Mouse (Mus musculus): Measurements from ENCODE around the gene Ccdc22. TPM values are rescaled to one million over a fixed set of nuclear protein-coding genes. Genes with fewer than 3 reads are reported as not detected.
A peak's percentile ranks its signal among the peaks of the same experiment; 100 is the strongest.

The Ccdc22 gene
- polyA plus RNA-seq, 1 experiment from 2014 or later = 10.5 TPM

GRCm38 (mm10) chrX:7606783-7607182 lies 1.5 kb upstream of the Ccdc22 start, which contains the start of gene Cacna1f:
Gene Cacna1f, plus strand, starts transcription at chrX:7607083.
- Histone ChIP-seq H3K9ac (replicated peaks) (no peak within 1 kb of the TSS), H3K4me3 (ENCODE audit: low read depth, low read length) (no peak within 1 kb of the TSS), H3K9me3 (ENCODE audit: low read length) (no peaks in the 10 kb centered on the region), H3K27me3 (ENCODE audit: insufficient read depth, low read length) (peaks cover 11% of the 10 kb centered on the region; the same call in 1 of the 2 replicates), H3K4me2 (ENCODE audit: low read depth, low read length) (no peak within 1 kb of the TSS), H3K4me1 (ENCODE audit: insufficient read depth) (no peaks in the 10 kb centered on the region), H3K27ac (ENCODE audit: low read depth) (no peak within 1 kb of the TSS), H3K36me3 (replicated peaks; ENCODE audit: insufficient read depth, low read length) (0 out of 2 replicates have a peak, but pooled peaks cover 2% of the 10 kb centered on the region)
- TF ChIP-seq CTCF (IDR thresholded peaks at IDR 0.05; ENCODE audit: low read depth) (no peak), EP300 (IDR thresholded peaks at IDR 0.05; ENCODE audit: low read depth) (no peak)
- DNase-seq (no peak), ATAC-seq (no peak)
- 73% methylated on average over 6 of the region's 6 CpGs for WGBS (ENCODE audit: insufficient replicate concordance)

DNA sequence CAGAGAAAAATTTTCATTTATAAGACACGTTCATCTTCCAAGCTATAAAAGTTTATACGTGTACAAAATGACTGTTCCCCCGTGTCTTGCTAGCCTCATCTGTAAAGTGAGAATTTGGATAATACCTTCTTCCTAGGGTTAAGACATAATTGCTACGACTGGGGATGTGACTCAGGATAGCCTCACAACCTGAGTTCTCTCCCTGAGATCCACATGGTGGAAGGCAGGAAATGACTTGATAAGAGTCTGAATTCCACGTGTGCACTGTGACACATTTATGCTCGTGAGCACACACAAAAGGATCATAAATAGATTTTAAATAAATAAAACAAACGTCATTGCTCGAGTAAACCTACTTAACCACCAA lies 241 bp upstream of the Ccdc22 start:
- Histone ChIP-seq H3K4me1 (ENCODE audit: insufficient read depth) (no peaks in the 10 kb centered on the region), H3K4me2 (ENCODE audit: low read depth, low read length) (peak overlapping the region; percentile 73), H3K4me3 (ENCODE audit: low read depth, low read length) (no peak overlapping the region), H3K9me3 (ENCODE audit: low read length) (no peaks in the 10 kb centered on the region), H3K36me3 (replicated peaks; ENCODE audit: insufficient read depth, low read length) (0 out of 2 replicates have a peak, but pooled peaks cover 2% of the 10 kb centered on the region), H3K27ac (ENCODE audit: low read depth) (no peak overlapping the region), H3K9ac (replicated peaks) (no peak overlapping the region), H3K27me3 (ENCODE audit: insufficient read depth, low read length) (peaks cover 8% of the 10 kb centered on the region; the same call in 1 of the 2 replicates)
- WGBS (ENCODE audit: insufficient replicate concordance) = 32% methylated on average over 8 of the region's 8 CpGs
- ATAC-seq (no peak; the same call in 1 of the 2 replicates), DNase-seq (no peak)
- TF ChIP-seq CTCF (IDR thresholded peaks at IDR 0.05; ENCODE audit: low read depth) (no peak), EP300 (IDR thresholded peaks at IDR 0.05; ENCODE audit: low read depth) (no peak)

- peak overlapping the region; percentile 73 for H3K4me2 ChIP-seq (ENCODE audit: low read depth, low read length)
- no peak for ATAC-seq
- no peaks in the 10 kb centered on the region for H3K4me1 ChIP-seq (ENCODE audit: insufficient read depth)
- no peak overlapping the region for H3K27ac ChIP-seq (ENCODE audit: low read depth)
- no peak overlapping the region for H3K9ac ChIP-seq (replicated peaks)
- no peaks in the 10 kb centered on the region for H3K9me3 ChIP-seq (ENCODE audit: low read length)
- no peaks in the 10 kb centered on the region for H3K27me3 ChIP-seq (ENCODE audit: insufficient read depth, low read length)
- DNase-seq = no peak
- 69% methylated on average over 7 of the region's 7 CpGs for WGBS (ENCODE audit: insufficient replicate concordance)
- no peak for TF ChIP-seq CTCF (IDR thresholded peaks at IDR 0.05; ENCODE audit: low read depth)
- no peak for TF ChIP-seq EP300 (IDR thresholded peaks at IDR 0.05; ENCODE audit: low read depth)
- H3K4me3 ChIP-seq (ENCODE audit: low read depth, low read length) = peak overlapping the region; percentile 50
- H3K36me3 ChIP-seq (replicated peaks; ENCODE audit: insufficient read depth, low read length) = 0 out of 2 replicates have a peak, but pooled peaks cover 4% of the 10 kb centered on the region
These were observed 1.3 kb downstream of the Ccdc22 start for GRCm38 (mm10) chrX:7604004-7604403.

DNA sequence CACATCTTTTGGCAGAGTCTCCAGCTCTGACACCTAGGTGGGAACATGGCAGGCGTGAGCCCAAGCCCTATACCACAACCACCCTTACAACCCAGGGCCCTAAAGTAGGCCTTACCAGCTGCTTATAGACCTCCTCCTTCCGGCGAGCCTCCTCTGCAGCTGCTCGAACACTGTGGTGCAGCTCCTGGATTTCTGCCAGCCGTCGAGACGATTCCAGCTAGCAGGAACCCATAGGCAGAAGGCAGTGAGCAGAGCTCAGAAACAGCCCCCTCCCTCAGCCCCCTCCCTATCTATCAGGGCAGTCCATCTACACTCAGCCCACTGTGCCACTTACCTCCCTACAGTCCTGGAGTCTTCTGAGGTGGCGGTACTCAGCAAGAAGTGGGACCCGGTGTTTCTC lies 9.9 kb downstream of the Ccdc22 start:
- ATAC-seq = no peak
- 95% methylated on average over 8 of the region's 9 CpGs for WGBS (ENCODE audit: insufficient replicate concordance)
- H3K9ac ChIP-seq (replicated peaks) = no peak overlapping the region

DNA sequence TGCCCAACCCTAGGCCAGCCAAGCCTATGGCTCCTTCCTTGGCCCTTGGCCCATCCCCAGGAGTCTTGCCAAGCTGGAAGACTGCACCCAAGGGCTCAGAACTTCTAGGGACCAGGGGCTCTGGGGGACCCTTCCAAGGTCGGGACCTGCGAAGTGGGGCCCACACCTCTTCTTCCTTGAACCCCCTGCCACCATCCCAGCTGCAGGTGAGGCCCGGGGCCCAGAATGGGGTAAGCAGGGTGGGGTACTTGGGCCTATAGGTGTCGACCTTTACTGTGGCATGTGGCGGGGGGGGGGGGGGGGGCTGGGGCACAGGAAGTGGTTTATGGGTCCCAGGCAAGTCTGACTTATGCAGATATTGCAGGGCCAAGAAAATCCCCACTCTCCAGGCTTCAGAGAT lies 19.0 kb downstream of the Ccdc22 start:
- H3K27ac ChIP-seq (ENCODE audit: low read depth) = no peak overlapping the region
- 89% methylated on average over 3 of the region's 5 CpGs for WGBS (ENCODE audit: insufficient replicate concordance)
- ATAC-seq = no peak
- no peak overlapping the region for H3K4me3 ChIP-seq (ENCODE audit: low read depth, low read length)
- H3K27me3 ChIP-seq (ENCODE audit: insufficient read depth, low read length) = no peaks in the 10 kb centered on the region
- no peaks in the 10 kb centered on the region for H3K36me3 ChIP-seq (replicated peaks; ENCODE audit: insufficient read depth, low read length)
- H3K9me3 ChIP-seq (ENCODE audit: low read length) = no peaks in the 10 kb centered on the region
- no peak for TF ChIP-seq CTCF (IDR thresholded peaks at IDR 0.05; ENCODE audit: low read depth)
- no peak for TF ChIP-seq EP300 (IDR thresholded peaks at IDR 0.05; ENCODE audit: low read depth)
- H3K4me1 ChIP-seq (ENCODE audit: insufficient read depth) = no peaks in the 10 kb centered on the region
- DNase-seq = no peak
- H3K9ac ChIP-seq (replicated peaks) = no peak overlapping the region
- H3K4me2 ChIP-seq (ENCODE audit: low read depth, low read length) = no peak overlapping the region

More for the DNA sequence above, 9.9 kb downstream of the Ccdc22 start:
- H3K36me3 ChIP-seq (replicated peaks; ENCODE audit: insufficient read depth, low read length) = peaks cover 12% of the 10 kb centered on the region; the same call in 1 of the 2 replicates
- H3K4me3 ChIP-seq (ENCODE audit: low read depth, low read length) = no peak overlapping the region
- H3K27ac ChIP-seq (ENCODE audit: low read depth) = no peak overlapping the region
- H3K9me3 ChIP-seq (ENCODE audit: low read length) = no peaks in the 10 kb centered on the region
- no peaks in the 10 kb centered on the region for H3K27me3 ChIP-seq (ENCODE audit: insufficient read depth, low read length)
- no peak overlapping the region for H3K4me2 ChIP-seq (ENCODE audit: low read depth, low read length)
- DNase-seq = no peak
- no peak for TF ChIP-seq EP300 (IDR thresholded peaks at IDR 0.05; ENCODE audit: low read depth)
- no peak for TF ChIP-seq CTCF (IDR thresholded peaks at IDR 0.05; ENCODE audit: low read depth)
- no peaks in the 10 kb centered on the region for H3K4me1 ChIP-seq (ENCODE audit: insufficient read depth)

- Histone ChIP-seq H3K36me3 (replicated peaks; ENCODE audit: insufficient read depth, low read length) (no peaks in the 10 kb centered on the region), H3K9me3 (ENCODE audit: low read length) (no peaks in the 10 kb centered on the region), H3K27ac (ENCODE audit: low read depth) (no peak overlapping the region), H3K4me2 (ENCODE audit: low read depth, low read length) (no peak overlapping the region), H3K4me3 (ENCODE audit: low read depth, low read length) (no peak overlapping the region), H3K27me3 (ENCODE audit: insufficient read depth, low read length) (no peaks in the 10 kb centered on the region), H3K4me1 (ENCODE audit: insufficient read depth) (no peaks in the 10 kb centered on the region), H3K9ac (replicated peaks) (no peak overlapping the region)
- ATAC-seq (no peak), DNase-seq (no peak)
- 86% methylated on average over 11 of the region's 11 CpGs for WGBS (ENCODE audit: insufficient replicate concordance)
- no peak for TF ChIP-seq CTCF (IDR thresholded peaks at IDR 0.05; ENCODE audit: low read depth)
- no peak for TF ChIP-seq EP300 (IDR thresholded peaks at IDR 0.05; ENCODE audit: low read depth)
These were observed 21.4 kb downstream of the Ccdc22 start for GRCm38 (mm10) chrX:7583881-7584280.

GRCm38 (mm10) chrX:7581151-7581550 lies 24.2 kb downstream of the Ccdc22 start:
- no peak overlapping the region for H3K4me2 ChIP-seq (ENCODE audit: low read depth, low read length)
- no peak overlapping the region for H3K27ac ChIP-seq (ENCODE audit: low read depth)
- no peak overlapping the region for H3K4me3 ChIP-seq (ENCODE audit: low read depth, low read length)
- TF ChIP-seq CTCF (IDR thresholded peaks at IDR 0.05; ENCODE audit: low read depth) (no peak), EP300 (IDR thresholded peaks at IDR 0.05; ENCODE audit: low read depth) (no peak)
- 82% methylated on average over 2 of the region's 2 CpGs for WGBS (ENCODE audit: insufficient replicate concordance)
- no peaks in the 10 kb centered on the region for H3K4me1 ChIP-seq (ENCODE audit: insufficient read depth)
- no peaks in the 10 kb centered on the region for H3K27me3 ChIP-seq (ENCODE audit: insufficient read depth, low read length)
- no peaks in the 10 kb centered on the region for H3K9me3 ChIP-seq (ENCODE audit: low read length)
- DNase-seq = no peak
- H3K9ac ChIP-seq (replicated peaks) = no peak overlapping the region
- ATAC-seq = no peak
- no peaks in the 10 kb centered on the region for H3K36me3 ChIP-seq (replicated peaks; ENCODE audit: insufficient read depth, low read length)

Data from liver, postnatal 0 days (tissue).